Mouse (Mus musculus): ENCODE measurements at regions not wholly inside any gene's neighbourhood (a gene's known extent, or its start where the extent isn't known, plus 50 kb on each side); places are given as distances from the start of the nearest gene placed in this dataset.

GRCm38 (mm10) chr16:73728297-73728696 is 683.3 kb downstream of the Robo2 start:
- TF ChIP-seq CTCF (IDR thresholded peaks at IDR 0.05; ENCODE audit: low read depth) (no peak), EP300 (IDR thresholded peaks at IDR 0.05; ENCODE audit: low read depth) (no peak)

Measured in liver, embryonic 14.5 days (tissue).